Mouse (Mus musculus): Measurements from ENCODE around the gene Inpp5a.
A peak's percentile ranks its signal among the peaks of the same experiment; 100 is the strongest.

The Inpp5a gene

DNA sequence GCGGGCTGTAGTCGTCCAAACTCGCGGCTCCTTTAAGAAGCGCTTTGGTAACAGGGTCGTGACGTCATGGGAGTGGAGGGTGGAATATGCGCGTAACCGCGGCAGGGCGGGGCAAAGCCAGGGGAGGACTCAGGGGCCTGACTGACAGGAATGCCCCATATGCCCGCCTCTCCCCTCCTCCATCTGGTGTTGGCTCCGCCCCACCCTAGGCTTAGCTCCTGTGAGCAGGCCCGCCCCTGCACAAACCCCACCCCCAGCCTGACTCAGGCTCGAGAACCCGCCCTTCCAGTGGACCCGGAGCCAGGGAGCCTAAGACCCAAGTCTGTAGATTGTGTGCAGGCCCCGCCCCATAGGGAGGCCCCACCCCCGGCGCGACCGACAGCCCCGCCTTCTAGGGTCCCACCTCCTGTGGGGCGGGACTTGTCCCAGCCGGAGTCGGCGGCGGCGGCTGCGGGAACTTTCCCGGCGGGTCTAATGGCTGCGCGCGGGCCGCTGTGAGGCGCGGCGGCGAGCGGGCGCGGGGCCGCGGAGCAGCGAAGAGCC lies at the start of gene Inpp5a:
Inpp5a (plus strand) TSS at position 440 of the 543 bp plus-strand sequence.
- peak; percentile 99 for DNase-seq (ENCODE audit: low spot score in 2 of 2)

GRCm38 (mm10) chr7:139339184-139339583 lies 49.7 kb upstream of the Inpp5a start:
- no peak for DNase-seq (ENCODE audit: low spot score in 2 of 2)

GRCm38 (mm10) chr7:139341020-139341660 lies 47.8 kb upstream of the Inpp5a start:
- DNase-seq (ENCODE audit: low spot score in 2 of 2): no peak

DNA sequence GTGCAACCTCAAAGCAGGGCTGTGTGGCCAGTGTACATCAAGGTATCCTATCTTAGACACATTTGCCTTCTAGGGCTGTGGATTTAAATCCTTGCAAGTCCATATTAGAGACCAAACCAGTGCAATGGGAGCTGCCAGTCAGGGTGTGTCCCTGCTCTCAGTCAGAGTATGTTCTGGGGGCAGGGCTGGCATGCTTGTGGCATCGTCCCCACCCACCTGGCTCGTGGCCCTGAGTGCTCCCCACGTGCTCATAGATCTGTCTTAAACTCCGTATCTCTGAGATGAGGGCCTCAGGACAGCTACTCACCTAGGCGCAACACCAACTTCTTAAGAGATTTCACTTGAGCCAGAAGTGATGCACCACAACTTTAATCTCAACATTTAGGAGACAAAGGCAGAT lies 46.1 kb upstream of the Inpp5a start:
- no peak for DNase-seq (ENCODE audit: low spot score in 2 of 2)

DNA sequence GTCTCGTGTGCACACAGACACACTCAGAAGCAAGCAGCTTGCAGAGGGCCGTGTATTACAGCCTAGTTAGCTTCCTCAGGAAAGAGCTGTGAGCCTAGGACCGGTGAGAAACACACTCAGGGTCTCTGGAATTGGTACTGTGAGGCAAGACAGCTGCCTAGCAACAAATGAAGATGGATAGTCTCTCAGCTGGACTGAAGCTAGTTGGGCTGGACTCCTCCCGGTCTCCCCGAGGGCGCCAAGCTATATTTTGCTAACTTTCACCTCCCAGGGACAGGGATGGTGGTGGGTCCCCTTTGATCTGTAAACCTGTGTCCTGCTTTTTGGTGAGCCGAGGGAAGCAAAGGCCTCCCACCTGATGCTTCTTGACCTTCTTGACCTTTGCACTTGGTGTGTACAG lies 41.9 kb upstream of the Inpp5a start:
- DNase-seq (ENCODE audit: low spot score in 2 of 2): no peak

- no peak for DNase-seq (ENCODE audit: low spot score in 2 of 2)
These were observed 38.3 kb upstream of the Inpp5a start for GRCm38 (mm10) chr7:139350606-139351005.

- DNase-seq (ENCODE audit: low spot score in 2 of 2): no peak
These were observed 34.4 kb upstream of the Inpp5a start for GRCm38 (mm10) chr7:139354370-139355139.

- DNase-seq (ENCODE audit: low spot score in 2 of 2): no peak
These were observed 31.9 kb upstream of the Inpp5a start for GRCm38 (mm10) chr7:139357043-139357442.

DNA sequence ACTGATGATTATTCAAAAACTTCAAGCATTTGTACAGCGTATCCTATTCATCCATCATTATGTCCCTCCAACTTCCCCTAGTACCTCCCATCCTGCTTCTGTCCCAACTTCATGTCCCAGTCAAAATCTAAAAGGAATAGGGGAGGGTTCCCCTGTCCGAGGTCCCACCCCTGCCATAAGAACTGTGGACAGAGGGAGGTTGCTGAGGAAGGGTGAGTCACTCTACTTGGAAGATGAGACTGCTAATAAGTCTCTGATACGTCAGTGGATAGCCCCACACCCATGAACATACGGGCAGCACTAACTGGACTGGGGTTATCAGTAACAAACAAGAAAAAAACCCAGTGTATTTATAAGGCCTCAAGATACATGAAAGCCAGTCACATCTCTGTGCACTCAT lies 29.0 kb upstream of the Inpp5a start:
- DNase-seq (ENCODE audit: low spot score in 2 of 2): no peak

DNA sequence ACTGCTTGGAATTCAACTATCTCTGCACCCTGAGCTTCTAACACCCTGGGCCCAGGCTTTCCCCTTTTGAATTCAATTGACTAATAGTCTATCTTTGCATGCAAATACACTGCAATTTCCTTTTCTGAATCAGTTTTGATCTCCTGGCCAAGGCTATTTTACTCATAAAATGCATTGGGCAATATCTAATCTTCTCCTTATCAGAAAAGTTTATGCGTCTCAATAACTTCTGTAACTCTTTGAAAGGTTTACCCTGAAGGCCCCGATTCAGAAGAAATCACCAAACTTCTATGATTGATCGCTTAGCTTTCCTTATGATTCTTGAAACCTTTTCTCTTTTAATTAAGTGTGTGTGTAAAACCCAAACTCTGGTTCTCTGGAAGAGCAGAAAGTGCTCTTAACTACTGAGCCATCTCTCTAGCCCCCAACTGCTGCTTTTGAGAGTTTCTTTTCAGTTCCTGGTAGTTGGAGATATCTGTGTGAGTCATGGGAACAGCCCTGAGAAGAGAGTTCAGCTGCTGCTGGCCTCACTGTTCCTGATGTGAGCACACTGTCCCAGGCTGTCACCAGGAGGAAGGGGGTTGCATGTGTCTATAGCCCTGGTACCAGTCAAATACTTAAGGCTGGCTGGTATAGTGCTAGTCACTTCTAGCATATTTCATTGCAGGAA lies 27.9 kb upstream of the Inpp5a start:
- no peak for DNase-seq (ENCODE audit: low spot score in 2 of 2)

- DNase-seq (ENCODE audit: low spot score in 2 of 2): no peak
These were observed 27.1 kb upstream of the Inpp5a start for GRCm38 (mm10) chr7:139361799-139362198.

GRCm38 (mm10) chr7:139362514-139362913 lies 26.4 kb upstream of the Inpp5a start:
- DNase-seq (ENCODE audit: low spot score in 2 of 2): no peak

DNA sequence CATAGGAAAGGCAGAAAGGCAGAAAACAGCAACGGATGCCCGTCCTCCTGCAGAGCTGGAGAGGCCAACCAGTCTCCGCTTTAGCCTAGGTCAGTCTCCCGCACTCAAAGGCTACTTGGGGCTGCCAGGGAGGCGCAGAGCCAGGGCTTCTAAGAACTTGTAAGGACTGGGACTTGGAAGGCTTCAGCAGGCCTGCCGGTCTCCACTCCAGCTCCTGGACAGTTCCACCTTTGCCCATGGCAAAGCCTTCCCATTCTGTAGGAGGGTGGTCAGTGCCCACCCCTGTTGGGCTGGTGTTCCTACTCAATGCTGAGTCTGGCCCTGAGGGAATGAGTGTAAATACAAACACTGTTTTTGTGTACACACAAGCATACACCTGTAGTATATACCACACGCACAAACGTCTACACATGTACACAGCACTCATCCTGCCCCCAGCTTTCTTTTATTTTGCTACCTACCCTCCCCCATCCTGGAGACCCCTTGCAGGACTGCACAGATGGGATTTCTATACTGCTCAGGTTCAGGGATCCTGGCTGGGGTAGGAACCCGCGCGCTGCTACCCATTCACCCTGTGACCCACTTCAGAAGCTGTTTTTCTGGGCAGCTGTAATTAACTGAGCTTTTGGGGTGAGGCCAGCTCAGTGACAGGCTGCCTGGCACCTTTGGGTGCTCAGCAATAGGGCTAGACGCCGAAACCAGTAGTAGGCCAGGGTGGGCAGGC lies 25.5 kb upstream of the Inpp5a start:
- DNase-seq (ENCODE audit: low spot score in 2 of 2): no peak

DNA sequence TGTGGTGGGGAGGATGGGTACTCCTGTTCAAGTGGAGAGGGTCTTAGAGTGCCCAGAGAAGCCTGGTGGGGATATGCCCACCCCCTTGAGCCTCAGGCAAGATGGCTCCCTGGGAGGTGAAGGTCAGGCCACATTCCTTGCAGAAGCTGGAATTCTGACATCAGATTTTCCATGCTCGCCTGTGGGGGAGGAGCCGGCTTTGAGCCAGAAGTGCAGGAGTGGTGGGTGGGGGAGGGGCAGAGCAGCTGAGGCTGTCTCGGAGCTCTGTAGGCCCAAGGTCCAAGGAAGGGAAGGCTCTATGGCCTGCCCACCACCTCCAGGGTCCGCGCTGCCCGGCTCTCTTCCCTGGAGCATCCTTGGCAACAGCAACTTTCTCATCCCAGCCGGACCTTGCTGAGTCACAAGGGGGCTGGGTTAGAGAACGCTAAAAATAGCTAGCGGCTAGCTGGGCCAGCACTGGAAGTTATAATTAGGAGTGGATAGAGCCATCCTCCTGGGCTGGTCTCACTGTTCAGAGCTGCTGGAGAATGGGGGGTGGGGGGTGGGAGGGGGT lies 24.8 kb upstream of the Inpp5a start:
- DNase-seq (ENCODE audit: low spot score in 2 of 2): peak in 1 of 2 experiments; percentile 63

GRCm38 (mm10) chr7:139364936-139365830 lies 23.7 kb upstream of the Inpp5a start:
- no peak for DNase-seq (ENCODE audit: low spot score in 2 of 2)

- DNase-seq (ENCODE audit: low spot score in 2 of 2): no peak
These were observed 22.8 kb upstream of the Inpp5a start for GRCm38 (mm10) chr7:139366131-139366530.

GRCm38 (mm10) chr7:139366549-139366948 lies 22.4 kb upstream of the Inpp5a start:
- DNase-seq (ENCODE audit: low spot score in 2 of 2): no peak

DNA sequence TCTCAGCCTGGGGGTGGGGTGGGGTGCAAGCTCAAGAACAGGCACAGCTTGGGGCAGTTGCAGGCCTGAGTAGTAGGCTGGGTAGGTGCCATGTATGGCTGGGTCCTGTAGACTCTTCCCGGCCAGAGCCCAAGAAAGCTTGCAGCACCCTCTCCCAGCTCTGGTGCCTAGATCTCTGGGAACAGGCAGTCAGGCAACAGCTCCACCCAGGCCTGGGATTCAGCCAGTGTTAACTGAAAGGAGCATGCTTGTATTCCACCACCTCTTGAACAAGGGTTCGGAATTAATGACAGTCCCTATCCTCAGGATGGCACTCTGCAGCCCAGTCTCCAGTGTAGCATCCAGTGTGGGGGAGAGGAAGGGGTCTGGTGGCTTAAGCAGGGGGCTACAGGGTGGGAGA lies 20.7 kb upstream of the Inpp5a start:
- no peak for DNase-seq (ENCODE audit: low spot score in 2 of 2)

DNA sequence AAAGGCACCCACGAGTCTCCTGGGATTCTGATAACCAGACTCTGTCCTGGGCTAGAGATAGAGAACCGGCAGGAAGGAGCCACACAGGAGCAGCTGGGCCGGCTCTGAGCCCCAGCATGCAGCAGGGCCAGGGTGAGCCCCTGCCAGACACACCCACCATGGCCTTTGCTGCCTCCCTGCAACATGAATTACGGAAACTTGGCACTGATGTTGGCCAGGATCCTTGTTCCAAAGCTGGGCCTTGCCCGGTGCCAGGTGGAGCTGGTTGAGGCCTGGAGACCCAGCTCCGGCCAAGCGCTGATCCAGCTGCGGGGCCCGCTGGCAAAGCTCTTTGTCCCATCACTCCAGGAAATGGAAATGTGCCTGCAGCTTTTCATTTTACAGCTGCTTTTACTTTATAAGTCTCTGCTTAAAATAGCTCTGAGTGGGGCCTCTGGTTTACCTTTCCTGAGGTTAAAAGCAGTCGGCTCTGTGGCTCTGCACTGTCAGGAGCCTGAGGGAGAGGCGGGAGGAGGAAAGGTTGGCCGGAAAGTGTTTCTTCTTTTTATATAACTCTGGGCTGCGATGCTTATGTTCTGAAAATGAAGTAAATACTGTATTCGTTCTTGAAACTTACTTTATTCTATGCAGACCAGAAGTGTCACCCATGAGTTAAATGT lies 20.1 kb upstream of the Inpp5a start:
- DNase-seq (ENCODE audit: low spot score in 2 of 2): peak in 1 of 2 experiments; percentile 73

- no peak for DNase-seq (ENCODE audit: low spot score in 2 of 2)
These were observed 19.3 kb upstream of the Inpp5a start for GRCm38 (mm10) chr7:139369501-139370088.
